Mouse (Mus musculus): ENCODE data around the gene Slc35g2. TPM values are rescaled to one million over a fixed set of nuclear protein-coding genes. Genes with fewer than 3 reads are reported as not detected.

Slc35g2 gene
- polyA plus RNA-seq, 1 experiment from 2014 or later: 9.7 TPM

- no peaks in the 10 kb centered on the region for H3K4me1 ChIP-seq (replicated peaks; ENCODE audit: control insufficient read depth, insufficient read depth, low read length)
- H3K4me2 ChIP-seq (ENCODE audit: low read depth, low read length): no peak overlapping the region
- no peaks in the 10 kb centered on the region for H3K36me3 ChIP-seq (ENCODE audit: control insufficient read depth, insufficient read depth, low read length)
- no peaks in the 10 kb centered on the region for H3K9me3 ChIP-seq (ENCODE audit: control insufficient read depth, low read length)
- H3K4me3 ChIP-seq (ENCODE audit: low read length): no peak overlapping the region
- no peak for ATAC-seq (ENCODE audit: low read depth)
- no peak overlapping the region for H3K9ac ChIP-seq (ENCODE audit: low read length)
- H3K27ac ChIP-seq (ENCODE audit: low read length): no peak overlapping the region
- H3K27me3 ChIP-seq (ENCODE audit: control insufficient read depth, insufficient read depth, low read depth, low read length): no peaks in the 10 kb centered on the region
- WGBS: 85% methylated on average over 8 of the region's 8 CpGs
Measured at GRCm38 (mm10) chr9:100596317-100596716, 25.4 kb upstream of the Slc35g2 start.

DNA sequence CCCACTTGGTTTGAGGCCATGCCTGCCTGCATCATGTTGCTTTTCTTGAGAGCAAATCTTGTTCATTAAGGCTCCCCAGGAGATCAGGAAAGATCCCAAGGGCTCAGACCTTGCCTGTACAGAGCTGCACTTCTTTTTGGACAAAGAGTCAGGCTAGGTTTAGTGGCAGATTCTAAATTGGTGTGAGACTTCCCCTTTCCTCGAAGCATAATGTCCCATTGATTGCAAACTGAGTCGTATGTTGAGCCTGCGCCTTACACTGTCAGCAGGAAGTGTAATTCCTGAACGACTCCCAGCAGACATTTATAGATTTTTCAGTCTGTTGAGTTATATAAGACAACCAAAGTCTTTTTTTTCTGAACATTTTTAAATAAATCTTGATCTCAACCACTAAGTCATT is 19.6 kb upstream of the Slc35g2 start:
- Histone ChIP-seq H3K4me1 (replicated peaks; ENCODE audit: control insufficient read depth, insufficient read depth, low read length) (no peaks in the 10 kb centered on the region), H3K9ac (ENCODE audit: low read length) (no peak overlapping the region), H3K27ac (ENCODE audit: low read length) (no peak overlapping the region), H3K4me3 (ENCODE audit: low read length) (no peak overlapping the region), H3K36me3 (ENCODE audit: control insufficient read depth, insufficient read depth, low read length) (no peaks in the 10 kb centered on the region), H3K9me3 (ENCODE audit: control insufficient read depth, low read length) (no peaks in the 10 kb centered on the region), H3K27me3 (ENCODE audit: control insufficient read depth, insufficient read depth, low read depth, low read length) (no peaks in the 10 kb centered on the region), H3K4me2 (ENCODE audit: low read depth, low read length) (no peak overlapping the region)
- WGBS: 51% methylated on average over 4 of the region's 4 CpGs
- no peak for ATAC-seq (ENCODE audit: low read depth)

GRCm38 (mm10) chr9:100584031-100584430 is 13.1 kb upstream of the Slc35g2 start:
- Histone ChIP-seq H3K9me3 (ENCODE audit: control insufficient read depth, low read length) (no peaks in the 10 kb centered on the region), H3K36me3 (ENCODE audit: control insufficient read depth, insufficient read depth, low read length) (no peaks in the 10 kb centered on the region), H3K27me3 (ENCODE audit: control insufficient read depth, insufficient read depth, low read depth, low read length) (no peaks in the 10 kb centered on the region), H3K4me3 (ENCODE audit: low read length) (no peak overlapping the region), H3K9ac (ENCODE audit: low read length) (peak overlapping the region; percentile 50; the same call in 1 of the 2 replicates), H3K4me1 (replicated peaks; ENCODE audit: control insufficient read depth, insufficient read depth, low read length) (peaks cover 12% of the 10 kb centered on the region), H3K27ac (ENCODE audit: low read length) (peak overlapping the region; percentile 71), H3K4me2 (ENCODE audit: low read depth, low read length) (no peak overlapping the region)
- WGBS: 50% methylated on average over 4 of the region's 4 CpGs
- no peak for ATAC-seq (ENCODE audit: low read depth)

- Histone ChIP-seq H3K27me3 (ENCODE audit: control insufficient read depth, insufficient read depth, low read depth, low read length) (no peaks in the 10 kb centered on the region), H3K9ac (ENCODE audit: low read length) (no peak overlapping the region), H3K4me1 (replicated peaks; ENCODE audit: control insufficient read depth, insufficient read depth, low read length) (peaks cover 12% of the 10 kb centered on the region), H3K4me3 (ENCODE audit: low read length) (no peak overlapping the region; the same call in 1 of the 2 replicates), H3K27ac (ENCODE audit: low read length) (peak overlapping the region; percentile 77), H3K4me2 (ENCODE audit: low read depth, low read length) (peak overlapping the region; percentile 28), H3K9me3 (ENCODE audit: control insufficient read depth, low read length) (no peaks in the 10 kb centered on the region), H3K36me3 (ENCODE audit: control insufficient read depth, insufficient read depth, low read length) (no peaks in the 10 kb centered on the region)
- WGBS: 33% methylated on average over 13 of the region's 13 CpGs
- ATAC-seq (ENCODE audit: low read depth): peak; percentile 91
Measured at GRCm38 (mm10) chr9:100582883-100583575, 12.1 kb upstream of the Slc35g2 start.

- H3K9me3 ChIP-seq (ENCODE audit: control insufficient read depth, low read length): no peaks in the 10 kb centered on the region
- WGBS: 49% methylated on average over 13 of the region's 13 CpGs
- H3K27ac ChIP-seq (ENCODE audit: low read length): peak overlapping the region; percentile 56
- H3K4me1 ChIP-seq (replicated peaks; ENCODE audit: control insufficient read depth, insufficient read depth, low read length): peaks cover 12% of the 10 kb centered on the region
- H3K27me3 ChIP-seq (ENCODE audit: control insufficient read depth, insufficient read depth, low read depth, low read length): no peaks in the 10 kb centered on the region
- no peak overlapping the region for H3K9ac ChIP-seq (ENCODE audit: low read length)
- ATAC-seq (ENCODE audit: low read depth): peak; percentile 39; the same call in 1 of the 2 replicates
- H3K36me3 ChIP-seq (ENCODE audit: control insufficient read depth, insufficient read depth, low read length): no peaks in the 10 kb centered on the region
- no peak overlapping the region for H3K4me2 ChIP-seq (ENCODE audit: low read depth, low read length)
- H3K4me3 ChIP-seq (ENCODE audit: low read length): no peak overlapping the region
Measured at GRCm38 (mm10) chr9:100581543-100582492, 10.9 kb upstream of the Slc35g2 start.

- Histone ChIP-seq H3K9ac (ENCODE audit: low read length) (no peak overlapping the region), H3K27me3 (ENCODE audit: control insufficient read depth, insufficient read depth, low read depth, low read length) (no peaks in the 10 kb centered on the region), H3K4me2 (ENCODE audit: low read depth, low read length) (peak overlapping the region; percentile 27), H3K36me3 (ENCODE audit: control insufficient read depth, insufficient read depth, low read length) (no peaks in the 10 kb centered on the region), H3K9me3 (ENCODE audit: control insufficient read depth, low read length) (no peaks in the 10 kb centered on the region), H3K4me1 (replicated peaks; ENCODE audit: control insufficient read depth, insufficient read depth, low read length) (peaks cover 12% of the 10 kb centered on the region), H3K4me3 (ENCODE audit: low read length) (0 out of 2 replicates have a peak overlapping the region, but pooled peaks have one; percentile 3), H3K27ac (ENCODE audit: low read length) (peak overlapping the region; percentile 77)
- peak; percentile 20; the same call in 1 of the 2 replicates for ATAC-seq (ENCODE audit: low read depth)
- WGBS: 57% methylated on average over 20 of the region's 20 CpGs
Measured at GRCm38 (mm10) chr9:100580196-100580740, 9.4 kb upstream of the Slc35g2 start.

DNA sequence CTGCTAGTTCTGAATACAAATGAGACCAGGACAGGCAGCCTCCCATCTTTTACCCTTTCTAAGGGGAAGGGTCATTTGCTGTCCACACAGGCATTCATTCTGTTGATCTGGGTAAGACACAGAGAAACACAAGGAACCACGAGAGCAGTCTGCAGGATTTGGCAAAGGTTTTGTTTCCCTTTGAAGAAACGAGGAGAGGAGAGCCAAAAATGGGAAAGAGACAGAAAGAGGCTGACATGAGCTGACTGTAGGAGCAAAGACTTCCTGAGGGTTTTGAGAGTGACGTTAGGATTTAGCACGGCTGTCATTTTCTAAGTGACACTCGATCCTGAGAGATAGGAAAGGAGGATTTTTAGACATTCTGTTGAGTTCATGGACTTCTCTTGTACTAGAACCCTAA is 3.1 kb upstream of the Slc35g2 start:
- Histone ChIP-seq H3K27me3 (ENCODE audit: control insufficient read depth, insufficient read depth, low read depth, low read length) (no peaks in the 10 kb centered on the region), H3K9me3 (ENCODE audit: control insufficient read depth, low read length) (no peaks in the 10 kb centered on the region), H3K4me2 (ENCODE audit: low read depth, low read length) (no peak overlapping the region), H3K36me3 (ENCODE audit: control insufficient read depth, insufficient read depth, low read length) (no peaks in the 10 kb centered on the region), H3K4me3 (ENCODE audit: low read length) (no peak overlapping the region), H3K27ac (ENCODE audit: low read length) (peak overlapping the region; percentile 24; the same call in 1 of the 2 replicates), H3K9ac (ENCODE audit: low read length) (no peak overlapping the region), H3K4me1 (replicated peaks; ENCODE audit: control insufficient read depth, insufficient read depth, low read length) (peaks cover 7% of the 10 kb centered on the region)
- ATAC-seq (ENCODE audit: low read depth): peak; percentile 24; the same call in 1 of the 2 replicates
- WGBS: 31% methylated on average over 5 of the region's 5 CpGs

DNA sequence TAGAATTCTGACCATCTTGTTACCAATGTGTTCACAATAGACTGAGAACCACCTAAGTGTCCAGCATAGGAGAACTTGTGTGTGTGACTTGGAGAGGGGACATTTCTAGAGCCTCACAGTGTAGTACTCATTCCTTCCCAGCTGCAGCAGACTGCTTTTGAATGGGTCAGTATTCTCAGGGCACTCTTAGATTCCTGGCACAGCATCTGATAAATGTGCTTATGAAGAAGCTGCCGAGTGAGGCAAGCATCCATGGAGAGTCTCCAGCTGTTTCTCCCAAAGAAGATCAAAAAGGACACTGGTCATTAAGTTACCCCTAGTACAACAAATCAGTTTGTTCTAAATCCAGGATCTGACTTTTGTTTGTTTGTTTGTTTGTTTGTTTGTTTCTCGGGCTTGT is 2.4 kb upstream of the Slc35g2 start:
- Histone ChIP-seq H3K9me3 (ENCODE audit: control insufficient read depth, low read length) (no peaks in the 10 kb centered on the region), H3K36me3 (ENCODE audit: control insufficient read depth, insufficient read depth, low read length) (no peaks in the 10 kb centered on the region), H3K4me3 (ENCODE audit: low read length) (no peak overlapping the region), H3K27ac (ENCODE audit: low read length) (no peak overlapping the region; the same call in 1 of the 2 replicates), H3K9ac (ENCODE audit: low read length) (no peak overlapping the region), H3K4me2 (ENCODE audit: low read depth, low read length) (no peak overlapping the region), H3K27me3 (ENCODE audit: control insufficient read depth, insufficient read depth, low read depth, low read length) (no peaks in the 10 kb centered on the region), H3K4me1 (replicated peaks; ENCODE audit: control insufficient read depth, insufficient read depth, low read length) (peaks cover 7% of the 10 kb centered on the region)
- peak; percentile 67 for ATAC-seq (ENCODE audit: low read depth)
- WGBS: 36% methylated on average over 2 of the region's 2 CpGs

DNA sequence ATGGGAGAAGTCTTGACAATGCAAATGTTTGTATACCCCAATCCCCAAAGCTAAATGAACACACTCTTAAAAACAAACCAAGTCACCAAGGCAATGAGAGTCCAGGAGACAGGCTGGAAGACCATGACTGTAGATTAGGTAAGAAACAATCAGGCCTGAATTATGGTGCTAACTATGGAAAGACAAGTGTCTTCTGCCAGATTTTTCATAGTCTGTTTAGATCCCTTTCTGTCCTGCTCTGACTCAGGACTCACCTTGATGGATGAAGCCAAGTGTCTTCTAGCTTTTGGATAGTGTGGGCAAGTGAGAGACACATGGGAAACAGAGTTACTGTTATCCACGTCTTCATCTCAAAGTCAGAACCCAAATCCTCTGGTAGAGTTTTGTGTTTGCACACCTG is 621 bp upstream of the Slc35g2 start:
- WGBS: 64% methylated on average over 1 of the region's 1 CpGs
- H3K27me3 ChIP-seq (ENCODE audit: control insufficient read depth, insufficient read depth, low read depth, low read length): no peaks in the 10 kb centered on the region
- ATAC-seq (ENCODE audit: low read depth): no peak
- H3K4me3 ChIP-seq (ENCODE audit: low read length): peak overlapping the region; percentile 85
- H3K27ac ChIP-seq (ENCODE audit: low read length): no peak overlapping the region
- no peaks in the 10 kb centered on the region for H3K9me3 ChIP-seq (ENCODE audit: control insufficient read depth, low read length)
- peak overlapping the region; percentile 92 for H3K4me2 ChIP-seq (ENCODE audit: low read depth, low read length)
- H3K9ac ChIP-seq (ENCODE audit: low read length): no peak overlapping the region
- no peaks in the 10 kb centered on the region for H3K36me3 ChIP-seq (ENCODE audit: control insufficient read depth, insufficient read depth, low read length)
- peaks cover 7% of the 10 kb centered on the region for H3K4me1 ChIP-seq (replicated peaks; ENCODE audit: control insufficient read depth, insufficient read depth, low read length)
